Mouse (Mus musculus): ENCODE measurements around the gene Fam43b. TPM values are rescaled to one million over a fixed set of nuclear protein-coding genes. Genes with fewer than 3 reads are reported as not detected.
A peak's percentile ranks its signal among the peaks of the same experiment; 100 is the strongest.

The Fam43b gene
- polyA plus RNA-seq (2015; fragmentation: Nextera tagmentation; extraction: Ambion mirVana): 0.07 TPM in 1 of 2 replicates, not detected in the other

- Histone ChIP-seq H3K4me1 (replicated peaks; ENCODE audit: control insufficient read depth, insufficient read depth) (peaks cover 2% of the 10 kb centered on the region; the same call in 1 of the 2 replicates), H3K27ac (replicated peaks) (no peak within 1 kb of the TSS), H3K9ac (ENCODE audit: low read length) (no peak within 1 kb of the TSS), H3K9me3 (ENCODE audit: control insufficient read depth, low read length) (no peaks in the 10 kb centered on the region), H3K4me2 (replicated peaks; ENCODE audit: low read depth) (peak within 1 kb of the TSS; percentile 45), H3K4me3 (ENCODE audit: low read depth, low read length) (peak within 1 kb of the TSS; percentile 29), H3K27me3 (ENCODE audit: control insufficient read depth, insufficient read depth, low read length) (peaks cover 32% of the 10 kb centered on the region), H3K36me3 (ENCODE audit: control insufficient read depth, insufficient read depth, low read length) (no peaks in the 10 kb centered on the region)
- ATAC-seq (ENCODE audit: low FRiP score, low TSS enrichment): no peak
- peak; percentile 51 for DNase-seq (ENCODE audit: low spot score)
- TF ChIP-seq CTCF (IDR thresholded peaks at IDR 0.05; ENCODE audit: low read depth) (no peak), EP300 (optimal IDR thresholded peaks at IDR 0.05) (no peak)
- WGBS: under 1% methylated on average over 39 of the region's 46 CpGs
Observed at GRCm38 (mm10) chr4:138395971-138396645, at the start of gene Fam43b. Gene Fam43b (minus strand): TSS chr4:138396528.

- H3K4me3 ChIP-seq (ENCODE audit: low read depth, low read length): no peak overlapping the region
- no peaks in the 10 kb centered on the region for H3K4me1 ChIP-seq (replicated peaks; ENCODE audit: control insufficient read depth, insufficient read depth)
- DNase-seq (ENCODE audit: low spot score) (no peak), ATAC-seq (ENCODE audit: low FRiP score, low TSS enrichment) (no peak)
- no peaks in the 10 kb centered on the region for H3K27me3 ChIP-seq (ENCODE audit: control insufficient read depth, insufficient read depth, low read length)
- H3K9ac ChIP-seq (ENCODE audit: low read length): no peak overlapping the region
- WGBS: 19% methylated on average over 5 of the region's 5 CpGs
- no peaks in the 10 kb centered on the region for H3K9me3 ChIP-seq (ENCODE audit: control insufficient read depth, low read length)
- TF ChIP-seq CTCF (IDR thresholded peaks at IDR 0.05; ENCODE audit: low read depth) (no peak), EP300 (optimal IDR thresholded peaks at IDR 0.05) (no peak)
- H3K4me2 ChIP-seq (replicated peaks; ENCODE audit: low read depth): no peak overlapping the region
- no peak overlapping the region for H3K27ac ChIP-seq (replicated peaks)
- H3K36me3 ChIP-seq (ENCODE audit: control insufficient read depth, insufficient read depth, low read length): peaks cover 7% of the 10 kb centered on the region; the same call in 1 of the 2 replicates
Observed at GRCm38 (mm10) chr4:138444941-138445340, 48.6 kb upstream of the Fam43b start.

- Histone ChIP-seq H3K4me2 (replicated peaks; ENCODE audit: low read depth) (no peak overlapping the region), H3K36me3 (ENCODE audit: control insufficient read depth, insufficient read depth, low read length) (peaks cover 22% of the 10 kb centered on the region; the same call in 1 of the 2 replicates), H3K4me1 (replicated peaks; ENCODE audit: control insufficient read depth, insufficient read depth) (0 out of 2 replicates have a peak, but pooled peaks cover 2% of the 10 kb centered on the region), H3K4me3 (ENCODE audit: low read depth, low read length) (no peak overlapping the region), H3K9me3 (ENCODE audit: control insufficient read depth, low read length) (no peaks in the 10 kb centered on the region), H3K9ac (ENCODE audit: low read length) (no peak overlapping the region), H3K27me3 (ENCODE audit: control insufficient read depth, insufficient read depth, low read length) (no peaks in the 10 kb centered on the region), H3K27ac (replicated peaks) (no peak overlapping the region)
- TF ChIP-seq EP300 (optimal IDR thresholded peaks at IDR 0.05) (no peak), CTCF (IDR thresholded peaks at IDR 0.05; ENCODE audit: low read depth) (no peak)
- no peak for DNase-seq (ENCODE audit: low spot score)
- 40% methylated on average over 3 of the region's 3 CpGs for WGBS
- no peak for ATAC-seq (ENCODE audit: low FRiP score, low TSS enrichment)
Observed at GRCm38 (mm10) chr4:138440062-138440461, 43.7 kb upstream of the Fam43b start.

GRCm38 (mm10) chr4:138434347-138435316 is 38.3 kb upstream of the Fam43b start, which contains the start of gene Mul1:
Gene Mul1 (plus strand): TSS chr4:138434671.
- Histone ChIP-seq H3K4me2 (replicated peaks; ENCODE audit: low read depth) (peak within 1 kb of the TSS; percentile 84), H3K27ac (replicated peaks) (peak within 1 kb of the TSS; percentile 81), H3K36me3 (ENCODE audit: control insufficient read depth, insufficient read depth, low read length) (peaks cover 13% of the 10 kb centered on the region; the same call in 1 of the 2 replicates), H3K4me1 (replicated peaks; ENCODE audit: control insufficient read depth, insufficient read depth) (0 out of 2 replicates have a peak, but pooled peaks cover 2% of the 10 kb centered on the region), H3K4me3 (ENCODE audit: low read depth, low read length) (peak within 1 kb of the TSS; percentile 81), H3K27me3 (ENCODE audit: control insufficient read depth, insufficient read depth, low read length) (no peaks in the 10 kb centered on the region), H3K9ac (ENCODE audit: low read length) (peak within 1 kb of the TSS; percentile 88), H3K9me3 (ENCODE audit: control insufficient read depth, low read length) (no peaks in the 10 kb centered on the region)
- TF ChIP-seq EP300 (optimal IDR thresholded peaks at IDR 0.05): no peak
- peak; percentile 55 for TF ChIP-seq CTCF (IDR thresholded peaks at IDR 0.05; ENCODE audit: low read depth)
- 1% methylated on average over 64 of the region's 64 CpGs for WGBS
- peak; percentile 97 for DNase-seq (ENCODE audit: low spot score)
- ATAC-seq (ENCODE audit: low FRiP score, low TSS enrichment): peak; percentile 94

- Histone ChIP-seq H3K36me3 (ENCODE audit: control insufficient read depth, insufficient read depth, low read length) (no peaks in the 10 kb centered on the region), H3K27ac (replicated peaks) (no peak overlapping the region), H3K4me2 (replicated peaks; ENCODE audit: low read depth) (no peak overlapping the region), H3K4me3 (ENCODE audit: low read depth, low read length) (no peak overlapping the region), H3K4me1 (replicated peaks; ENCODE audit: control insufficient read depth, insufficient read depth) (0 out of 2 replicates have a peak, but pooled peaks cover 2% of the 10 kb centered on the region), H3K9ac (ENCODE audit: low read length) (no peak overlapping the region), H3K27me3 (ENCODE audit: control insufficient read depth, insufficient read depth, low read length) (no peaks in the 10 kb centered on the region), H3K9me3 (ENCODE audit: control insufficient read depth, low read length) (no peaks in the 10 kb centered on the region)
- WGBS: 43% methylated on average over 8 of the region's 8 CpGs
- DNase-seq (ENCODE audit: low spot score) (no peak), ATAC-seq (ENCODE audit: low FRiP score, low TSS enrichment) (no peak)
- TF ChIP-seq CTCF (IDR thresholded peaks at IDR 0.05; ENCODE audit: low read depth) (no peak), EP300 (optimal IDR thresholded peaks at IDR 0.05) (no peak)
Observed at GRCm38 (mm10) chr4:138431340-138431739, 35.0 kb upstream of the Fam43b start.
